Mouse (Mus musculus) forebrain, postnatal 0 days (tissue): ENCODE data around the gene Atp12a. TPM values are rescaled to one million over a fixed set of nuclear protein-coding genes. Genes with fewer than 3 reads are reported as not detected.

Experiments
- ATAC-seq: fragments of 200-750 bp; cut with Nextera tagmentation; 2 replicates; pipeline ENCODE4 v1.8.0; 2017; ENCODE audit warnings: mild to moderate bottlenecking, moderate library complexity
- DNase-seq: peaks from one replicate; pipeline ENCODE4 v3.0.0-alpha.2; 2015
- H3K27ac ChIP-seq: fragments of 300-500 bp; sonication (generic); 2 replicates; pipeline ENCODE4 v1.5.1; 2014; ENCODE audit warnings: low read depth, mild to moderate bottlenecking, antibody characterized with exemption, low read length, moderate library complexity, mixed read lengths
- H3K27me3 ChIP-seq: fragments of 300-500 bp; sonication (generic); 2 replicates; pipeline ENCODE4 v1.6.1; 2014; ENCODE audit warnings: mild to moderate bottlenecking, low read length, mixed read lengths; ENCODE audit not compliant: insufficient read depth
- H3K36me3 ChIP-seq: fragments of 300-500 bp; sonication (generic); 2 replicates; pipeline ENCODE4 v1.6.1; 2014; ENCODE audit warnings: mild to moderate bottlenecking, moderate library complexity; ENCODE audit not compliant: insufficient read depth
- H3K4me1 ChIP-seq: fragments of 300-500 bp; sonication (generic); 2 replicates; pipeline ENCODE4 v1.6.1; 2014; ENCODE audit warnings: antibody characterized with exemption; ENCODE audit not compliant: insufficient read depth
- H3K4me2 ChIP-seq: fragments of 300-500 bp; sonication (generic); 2 replicates; pipeline ENCODE4 v1.6.1; 2014; ENCODE audit warnings: low read depth, mild to moderate bottlenecking, moderate library complexity
- H3K4me3 ChIP-seq: fragments of 300-500 bp; sonication (generic); 2 replicates; pipeline ENCODE4 v1.5.1; 2014; ENCODE audit warnings: low read depth, low read length, mixed read lengths
- H3K9ac ChIP-seq: fragments of 300-500 bp; sonication (generic); 2 replicates; pipeline ENCODE4 v1.6.1; 2014; ENCODE audit warnings: mild to moderate bottlenecking
- H3K9me3 ChIP-seq: fragments of 300-500 bp; sonication (generic); 2 replicates; pipeline ENCODE4 v1.6.1; 2016; ENCODE audit warnings: low read length
- CTCF ChIP-seq: sonication (generic); IDR thresholded peaks from 2 replicates; pipeline ENCODE4 v1.5.1; 2016; ENCODE audit warnings: antibody characterized with exemption, control low read depth, low read depth
- WGBS: fragments of 180-500 bp; shearing (Covaris S2); extraction: QIAGEN DNeasy Blood & Tissue Kit; methylation state at CpG from one replicate; pipeline ENCODE4 v1.1.7; 2014; 5-methylcytosine and 5-hydroxymethylcytosine counted together
- polyA plus RNA-seq: library from polyadenylated mRNA; unstranded; fragments of >200 nt; fragmentation: Nextera tagmentation; extraction: Ambion mirVana; gene quantifications from 2 replicates; pipeline ENCODE4 v1.2.1, GENCODE M21; 2015
- total RNA-seq: library from RNA; depleted of rRNA; stranded (reverse); fragments of >200 nt; gene quantifications from 2 replicates; pipeline ENCODE4 v1.2.3, GENCODE M21; 2014; rRNA removed

Atp12a gene
- total RNA-seq (0.08 and 0.86 TPM in 2 replicates), polyA plus RNA-seq (0.05 and 0.38 TPM in 2 replicates)

DNA sequence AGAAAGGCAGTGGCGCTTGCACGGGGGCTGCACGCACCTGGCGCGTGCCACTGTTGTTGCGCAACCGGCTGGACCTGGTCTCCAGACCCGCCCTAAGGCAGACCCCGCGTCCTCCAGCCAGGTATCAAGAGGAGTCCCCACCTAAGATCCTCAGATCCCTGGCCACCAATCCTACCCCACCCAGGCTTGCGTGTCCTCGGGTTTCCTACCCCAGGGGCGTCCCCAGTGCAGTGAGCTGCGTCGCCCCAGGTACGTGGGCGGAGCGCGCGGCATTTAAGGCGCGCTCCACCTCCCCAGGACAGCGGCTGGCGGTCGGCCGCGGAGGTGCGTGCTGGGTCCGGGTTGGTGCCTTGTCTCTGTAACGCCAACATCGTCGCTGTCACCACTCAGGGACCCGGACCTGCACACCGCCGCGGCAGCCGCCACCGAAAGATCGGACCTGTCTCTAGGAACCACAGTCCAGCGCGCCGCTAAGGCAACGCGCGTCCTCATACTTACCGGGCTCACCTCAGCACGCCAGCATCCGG, at the start of gene Atp12a:
Gene Atp12a (plus strand): TSS at position 358 of the 527 bp plus-strand sequence.
- Histone ChIP-seq H3K27ac (no peak within 1 kb of the TSS), H3K36me3 (no peaks in the 10 kb centered on the region), H3K4me2 (peak within 1 kb of the TSS; percentile 85), H3K4me3 (peak within 1 kb of the TSS; percentile 44), H3K27me3 (peaks cover 38% of the 10 kb centered on the region), H3K9me3 (no peaks in the 10 kb centered on the region), H3K9ac (peak within 1 kb of the TSS; percentile 46), H3K4me1 (no peaks in the 10 kb centered on the region)
- DNase-seq (peak; percentile 8), ATAC-seq (peak; percentile 48)
- TF ChIP-seq CTCF, result no peak
- WGBS, result 3% methylated on average over 48 of the region's 48 CpGs

- Histone ChIP-seq H3K4me1 (no peaks in the 10 kb centered on the region), H3K4me3 (no peak overlapping the region), H3K4me2 (no peak overlapping the region), H3K27ac (no peak overlapping the region), H3K27me3 (no peaks in the 10 kb centered on the region), H3K9me3 (no peaks in the 10 kb centered on the region), H3K9ac (no peak overlapping the region), H3K36me3 (no peaks in the 10 kb centered on the region)
- DNase-seq (no peak), ATAC-seq (no peak)
- TF ChIP-seq CTCF, result no peak
- WGBS, result 75% methylated on average over 7 of the region's 7 CpGs
These were observed 49.3 kb upstream of the Atp12a start for GRCm38 (mm10) chr14:56315519-56315918.

DNA sequence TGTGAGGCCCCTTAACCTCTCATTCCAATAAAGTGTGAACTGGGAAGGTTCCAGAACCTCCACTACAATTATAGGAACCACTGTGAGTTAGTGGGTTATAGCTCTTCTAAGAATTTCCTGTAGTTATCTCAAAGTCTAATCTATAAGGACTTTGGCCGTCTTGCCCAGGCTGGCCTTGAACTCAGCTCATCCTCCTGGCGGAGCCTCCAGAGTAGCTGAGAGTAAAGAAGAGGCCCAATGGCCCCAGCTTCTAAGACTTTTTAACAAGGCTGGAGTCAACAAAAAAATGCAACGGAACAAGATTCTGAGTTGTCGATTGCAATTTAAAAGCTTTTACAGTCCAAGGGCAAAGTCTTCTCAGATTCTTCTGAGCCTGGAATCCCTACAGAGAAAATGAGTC, 48.5 kb upstream of the Atp12a start:
- Histone ChIP-seq H3K27ac (no peak overlapping the region), H3K9ac (no peak overlapping the region), H3K27me3 (no peaks in the 10 kb centered on the region), H3K4me1 (no peaks in the 10 kb centered on the region), H3K4me2 (no peak overlapping the region), H3K9me3 (no peaks in the 10 kb centered on the region), H3K4me3 (no peak overlapping the region), H3K36me3 (no peaks in the 10 kb centered on the region)
- no peak for DNase-seq
- ATAC-seq, result no peak
- 93% methylated on average over 4 of the region's 4 CpGs for WGBS
- TF ChIP-seq CTCF, result no peak

DNA sequence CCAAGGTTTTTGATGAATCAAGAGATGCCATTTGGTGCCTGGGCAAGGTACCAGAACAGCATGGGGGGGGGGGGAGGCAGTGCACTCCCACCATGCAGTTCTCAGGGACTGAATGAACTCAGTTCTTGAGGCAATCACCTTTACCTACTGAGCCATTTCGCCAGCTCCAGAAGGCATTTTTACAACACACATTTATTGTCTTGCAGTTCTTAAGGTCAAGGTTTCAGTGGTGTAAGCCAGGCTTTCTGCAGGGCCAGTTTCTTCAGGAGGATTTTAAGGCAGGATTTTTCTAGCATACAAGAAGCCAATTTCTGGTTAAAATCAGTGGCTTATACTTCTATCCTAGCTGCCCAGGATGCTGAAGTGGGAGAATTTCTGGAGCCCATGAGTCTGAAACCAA, 41.9 kb upstream of the Atp12a start:
- Histone ChIP-seq H3K27me3 (no peaks in the 10 kb centered on the region), H3K4me2 (no peak overlapping the region), H3K9me3 (no peaks in the 10 kb centered on the region), H3K4me1 (no peaks in the 10 kb centered on the region), H3K36me3 (no peaks in the 10 kb centered on the region), H3K4me3 (no peak overlapping the region), H3K9ac (no peak overlapping the region), H3K27ac (no peak overlapping the region)
- no peak for TF ChIP-seq CTCF
- DNase-seq (no peak), ATAC-seq (no peak)
- 76% methylated on average over 1 of the region's 1 CpGs for WGBS

DNA sequence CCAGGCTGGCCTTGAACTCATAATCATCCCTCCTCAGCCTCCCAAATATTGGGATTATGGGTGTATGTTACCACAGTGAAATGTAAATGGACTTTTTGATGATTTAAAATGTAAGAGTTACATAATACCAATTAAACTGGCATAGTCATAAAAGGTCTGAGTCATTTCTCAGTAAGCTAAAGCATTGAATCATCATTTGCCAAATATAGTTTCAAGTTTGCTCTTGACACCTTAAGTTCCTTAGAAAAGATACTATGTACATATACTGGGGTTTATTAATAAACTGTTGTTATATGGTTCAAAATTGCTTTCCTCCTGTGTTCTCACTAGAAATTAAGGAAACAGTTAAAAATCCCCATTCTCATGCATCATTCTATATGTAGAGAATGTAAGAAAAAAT, 39.8 kb upstream of the Atp12a start:
- no peak for DNase-seq
- TF ChIP-seq CTCF, result no peak
- Histone ChIP-seq H3K27ac (no peak overlapping the region), H3K4me1 (no peaks in the 10 kb centered on the region), H3K4me2 (no peak overlapping the region), H3K4me3 (no peak overlapping the region), H3K36me3 (no peaks in the 10 kb centered on the region), H3K27me3 (no peaks in the 10 kb centered on the region), H3K9ac (no peak overlapping the region), H3K9me3 (no peaks in the 10 kb centered on the region)
- ATAC-seq, result no peak

GRCm38 (mm10) chr14:56333700-56334099, 31.2 kb upstream of the Atp12a start:
- no peak overlapping the region for H3K4me2 ChIP-seq
- ATAC-seq (no peak), DNase-seq (no peak)
- TF ChIP-seq CTCF, result no peak
- no peak overlapping the region for H3K27ac ChIP-seq
- H3K36me3 ChIP-seq, result no peaks in the 10 kb centered on the region
- no peak overlapping the region for H3K4me3 ChIP-seq
- no peaks in the 10 kb centered on the region for H3K27me3 ChIP-seq
- H3K9ac ChIP-seq, result no peak overlapping the region
- H3K4me1 ChIP-seq, result no peaks in the 10 kb centered on the region
- H3K9me3 ChIP-seq, result no peaks in the 10 kb centered on the region

DNA sequence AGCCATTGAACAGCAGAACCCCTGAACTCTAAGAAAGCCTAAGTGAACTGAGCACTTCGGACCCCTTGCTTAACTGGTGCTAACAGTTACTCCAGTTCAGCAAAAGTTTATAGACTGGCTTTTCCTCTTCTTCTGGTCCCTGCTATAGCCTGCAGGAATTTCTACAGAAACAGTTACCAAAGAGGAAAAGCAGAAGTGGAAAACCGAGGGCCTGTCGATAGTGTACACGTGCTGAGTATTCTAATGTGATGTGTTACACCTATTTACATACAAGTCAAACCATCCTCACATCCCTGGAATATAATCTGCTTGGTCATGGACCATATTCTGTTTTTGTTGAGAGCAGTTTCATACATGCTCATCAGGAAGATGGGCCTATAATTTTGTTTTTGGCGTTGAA, 30.4 kb upstream of the Atp12a start:
- Histone ChIP-seq H3K4me3 (no peak overlapping the region), H3K9ac (no peak overlapping the region), H3K27ac (no peak overlapping the region), H3K36me3 (no peaks in the 10 kb centered on the region), H3K27me3 (no peaks in the 10 kb centered on the region), H3K9me3 (no peaks in the 10 kb centered on the region), H3K4me1 (no peaks in the 10 kb centered on the region), H3K4me2 (no peak overlapping the region)
- DNase-seq (no peak), ATAC-seq (no peak)
- WGBS, result 93% methylated on average over 5 of the region's 5 CpGs
- TF ChIP-seq CTCF, result no peak
